Comparison of ENCODE assay signal across 14 mouse cellular contexts in the genomic region with DNA sequence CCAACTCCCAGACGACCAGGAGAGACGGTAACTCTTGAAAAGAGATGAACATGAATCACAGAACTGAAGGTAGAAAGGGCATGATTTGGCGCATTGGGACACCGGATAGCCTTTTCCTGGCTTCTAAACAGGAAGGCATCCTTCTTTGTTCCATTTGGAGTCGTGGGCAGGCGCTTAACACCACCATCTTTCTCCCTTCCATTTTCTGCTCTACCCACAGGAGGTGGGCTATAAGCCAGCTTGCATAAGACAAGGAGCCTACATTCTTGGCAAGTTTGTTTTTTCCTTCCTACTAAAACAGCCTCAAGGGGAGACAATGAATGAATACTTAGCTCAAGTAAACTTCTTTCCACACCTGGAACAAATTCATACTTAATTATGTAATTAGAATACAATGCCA.
"Had no signal": no experiment of that assay in that cellular context is flagged by ENCODE, and none has a peak within 500 bp of the region (broad histone marks: within the 10 kb centered on the region; RNA-seq: fewer than 3 reads in every experiment).

No protein-coding gene starts in this region.

- ATAC-seq: liver, postnatal 0 days; lung, postnatal 0 days; midbrain, embryonic 15.5 days had no signal

- DNase-seq: kidney, adult 11 months; kidney, adult 8-10 months; kidney, postnatal 10 days; kidney, postnatal 36 days; layer of hippocampus, postnatal 36 days; liver, postnatal 0 days; lung, embryonic 14.5 days; retina, postnatal 1 day; right cerebral cortex, postnatal 14 days; right cerebral cortex, postnatal 4 days; thymus, adult 18-20 months; thymus, postnatal 36 days had no signal
